In genomic region chr6:81933281-81933680, GRCm38 (mm10) we compare ENCODE assay signal across 13 mouse cellular contexts. TPM values are rescaled to one million over a fixed set of nuclear protein-coding genes. Genes with fewer than 3 reads are reported as not detected.
DNase-seq lines count a peak whose midpoint lies in the region; ATAC-seq and TF ChIP-seq lines count a peak whose summit lies in the region.
"Had no signal": no experiment of that assay in that cellular context is flagged by ENCODE, and none has a peak within 500 bp of the region (broad histone marks: within the 10 kb centered on the region; RNA-seq: fewer than 3 reads in every experiment).

No protein-coding gene starts in this region.

- TF ChIP-seq CTCF in intestine, postnatal 0 days (IDR thresholded peaks at IDR 0.05; ENCODE audit: low read depth), result peak; percentile 35; the same call in 1 of the 2 replicates

- H3K4me2 ChIP-seq in intestine, postnatal 0 days (replicated peaks; ENCODE audit: low read depth), result no peak overlapping the region
- no peak overlapping the region for H3K4me2 ChIP-seq in intestine, embryonic 15.5 days (replicated peaks)
- H3K4me2 ChIP-seq: heart, embryonic 11.5 days; lung, embryonic 15.5 days; midbrain, embryonic 12.5 days had no signal

- peak; percentile 3 for DNase-seq in lung, postnatal 36 days
- no peak for DNase-seq in lung, postnatal 10 days
- peak; percentile 73 for DNase-seq in ES-CJ7 (ENCODE audit: low read depth, low spot score)
- peak; percentile 17 for DNase-seq in splenic B cell, adult 2 months (ENCODE audit: low read depth, low spot score)
- no peak for DNase-seq in adrenal gland, postnatal 10 days
- DNase-seq: cerebellum, adult 9-11 months; kidney, adult 18-20 months had no signal

- no peak for ATAC-seq in intestine, postnatal 0 days
- no peak for ATAC-seq in intestine, embryonic 15.5 days

- no peaks in the 10 kb centered on the region for H3K9me3 ChIP-seq in intestine, postnatal 0 days (ENCODE audit: control insufficient read depth)
- no peaks in the 10 kb centered on the region for H3K9me3 ChIP-seq in intestine, embryonic 15.5 days
- H3K9me3 ChIP-seq: G1E; lung, embryonic 15.5 days had no signal

- peaks cover 53% of the 10 kb centered on the region for H3K36me3 ChIP-seq in intestine, postnatal 0 days (ENCODE audit: control insufficient read depth, insufficient read depth)
- H3K36me3 ChIP-seq in intestine, embryonic 15.5 days, result peaks cover 30% of the 10 kb centered on the region
- H3K36me3 ChIP-seq in splenic B cell, adult 2 months (ENCODE audit: control insufficient read depth, insufficient read depth, low read length, poor library complexity, severe bottlenecking), result peaks cover 6% of the 10 kb centered on the region; the same call in 1 of the 2 replicates

- H3K27me3 ChIP-seq in intestine, postnatal 0 days (replicated peaks; ENCODE audit: control insufficient read depth, insufficient read depth, low read length), result no peaks in the 10 kb centered on the region
- H3K27me3 ChIP-seq in intestine, embryonic 15.5 days (replicated peaks), result no peaks in the 10 kb centered on the region
- no peaks in the 10 kb centered on the region for H3K27me3 ChIP-seq in splenic B cell, adult 2 months (ENCODE audit: control insufficient read depth, insufficient read depth, low read length, poor library complexity, severe bottlenecking)
- H3K27me3 ChIP-seq: lung, embryonic 15.5 days; midbrain, embryonic 12.5 days had no signal

- H3K9ac ChIP-seq in intestine, postnatal 0 days (ENCODE audit: low read depth, low read length), result no peak overlapping the region
- no peak overlapping the region for H3K9ac ChIP-seq in intestine, embryonic 15.5 days
- H3K9ac ChIP-seq: lung, embryonic 15.5 days; midbrain, embryonic 12.5 days had no signal

- H3K4me3 ChIP-seq in intestine, postnatal 0 days (ENCODE audit: low read depth, low read length), result no peak overlapping the region
- no peak overlapping the region for H3K4me3 ChIP-seq in intestine, embryonic 15.5 days (replicated peaks)
- H3K4me3 ChIP-seq: lung, embryonic 15.5 days; midbrain, embryonic 12.5 days had no signal

- no peak overlapping the region for H3K27ac ChIP-seq in intestine, postnatal 0 days (ENCODE audit: low read depth, low read length)
- no peak overlapping the region for H3K27ac ChIP-seq in intestine, embryonic 15.5 days
- H3K27ac ChIP-seq: lung, embryonic 15.5 days; midbrain, embryonic 12.5 days had no signal

- WGBS in intestine, postnatal 0 days, result 90% methylated on average over 3 of the region's 3 CpGs
- 91% methylated on average over 3 of the region's 3 CpGs for WGBS in intestine, embryonic 15.5 days

- H3K4me1 ChIP-seq in intestine, postnatal 0 days (replicated peaks; ENCODE audit: control insufficient read depth, insufficient read depth, low read length), result no peaks in the 10 kb centered on the region
- no peaks in the 10 kb centered on the region for H3K4me1 ChIP-seq in intestine, embryonic 15.5 days (replicated peaks)
- H3K4me1 ChIP-seq: lung, embryonic 15.5 days; midbrain, embryonic 12.5 days had no signal

RNA-seq across cellular contexts. Expression of gene Gcfc2, which starts 9.8 kb away (rescaled TPM):
- 2.1 and 2.9 TPM in 2 replicates for polyA plus RNA-seq in intestine, postnatal 0 days (2015; fragmentation: Nextera tagmentation; extraction: Ambion mirVana)
- 7.7 and 8.2 TPM in 2 replicates for polyA plus RNA-seq in intestine, embryonic 15.5 days (2015; fragmentation: Nextera tagmentation; extraction: Ambion mirVana)
- total RNA-seq in adrenal gland, postnatal 10 days (2021), result 10 to 100 TPM in 1 of 2 experiments, 1 to 10 TPM in 1; 6.8 to 15.6 TPM

RNA-seq across cellular contexts. Expression of gene Mrpl19, which starts 32.5 kb away (rescaled TPM):
- polyA plus RNA-seq in intestine, postnatal 0 days (2015; fragmentation: Nextera tagmentation; extraction: Ambion mirVana), result 18.1 and 22.2 TPM in 2 replicates
- polyA plus RNA-seq in intestine, embryonic 15.5 days (2015; fragmentation: Nextera tagmentation; extraction: Ambion mirVana), result 58.2 and 59.9 TPM in 2 replicates
- total RNA-seq in adrenal gland, postnatal 10 days (2021), result 10 to 100 TPM; 41.1 to 58.2 TPM

Comparison
In these comparisons a context has a peak if more than half of its experiments do, and no peak if none do; other contexts are left out.
1. DNase-seq: peak in lung, postnatal 36 days (single experiment), ES-CJ7 (single experiment) and splenic B cell, adult 2 months (single experiment); none in lung, postnatal 10 days (single experiment) and adrenal gland, postnatal 10 days (single experiment).